Mouse (Mus musculus) megakaryocyte, embryonic 14.5 days (primary cell): ENCODE measurements around the gene Dhx36. TPM values are rescaled to one million over a fixed set of nuclear protein-coding genes. Genes with fewer than 3 reads are reported as not detected.

Experiments
- H3K27me3 ChIP-seq: replicated peaks from 2 replicates; pipeline ENCODE3; 2012; ENCODE audit warnings: inconsistent platforms
- H3K36me3 ChIP-seq: replicated peaks from 2 replicates; pipeline ENCODE3; 2012; ENCODE audit warnings: low read length, inconsistent platforms, mixed read lengths
- H3K4me1 ChIP-seq: 2 replicates; pipeline ENCODE4 v1.6.1; 2012; ENCODE audit warnings: inconsistent platforms
- H3K4me3 ChIP-seq: replicated peaks from 2 replicates; pipeline ENCODE3; 2012; ENCODE audit warnings: moderate library complexity, mild to moderate bottlenecking, inconsistent platforms
- H3K9me3 ChIP-seq: 2 replicates; pipeline ENCODE4 v1.6.1; 2012; ENCODE audit warnings: inconsistent platforms
- FLI1 ChIP-seq: IDR thresholded peaks from 2 replicates; pipeline ENCODE4 v1.6.1; 2012; ENCODE audit warnings: low read length, inconsistent platforms, mixed read lengths
- GATA1 ChIP-seq: IDR thresholded peaks from 3 replicates; pipeline ENCODE4 v1.6.1; 2012; ENCODE audit warnings: mixed read lengths, low read length, inconsistent platforms, borderline replicate concordance
- polyA plus RNA-seq: library from polyadenylated mRNA; stranded (reverse); fragments of >175 nt; gene quantifications from 2 replicates; pipeline ENCODE4 v1.2.3, GENCODE M21; 2012; ENCODE audit warnings: low replicate concordance; ENCODE audit not compliant: insufficient read depth

Gene Dhx36
- polyA plus RNA-seq: 1.5 and 1.7 TPM in 2 replicates

GRCm38 (mm10) chr3:62506488-62507205 lies at the start of gene Dhx36:
Gene Dhx36, minus strand, starts transcription at chr3:62507004.
- no peaks in the 10 kb centered on the region for H3K9me3 ChIP-seq
- H3K27me3 ChIP-seq: no peaks in the 10 kb centered on the region
- peaks cover 14% of the 10 kb centered on the region for H3K4me1 ChIP-seq
- peaks cover 6% of the 10 kb centered on the region for H3K36me3 ChIP-seq
- H3K4me3 ChIP-seq: peak within 1 kb of the TSS; percentile 100
- TF ChIP-seq FLI1 (peak; percentile 81; the same call in 1 of the 2 replicates), GATA1 (no peak)

GRCm38 (mm10) chr3:62527593-62527992 lies 20.8 kb upstream of the Dhx36 start:
- Histone ChIP-seq H3K27me3 (no peaks in the 10 kb centered on the region), H3K4me3 (no peak overlapping the region), H3K4me1 (no peaks in the 10 kb centered on the region), H3K9me3 (no peaks in the 10 kb centered on the region), H3K36me3 (no peaks in the 10 kb centered on the region)
- no peak for TF ChIP-seq GATA1
- TF ChIP-seq FLI1: no peak

- TF ChIP-seq FLI1 (no peak), GATA1 (no peak)
- Histone ChIP-seq H3K27me3 (no peaks in the 10 kb centered on the region), H3K4me1 (no peaks in the 10 kb centered on the region), H3K9me3 (no peaks in the 10 kb centered on the region), H3K4me3 (no peak overlapping the region), H3K36me3 (no peaks in the 10 kb centered on the region)
These were observed 20.4 kb upstream of the Dhx36 start for GRCm38 (mm10) chr3:62527160-62527559.

DNA sequence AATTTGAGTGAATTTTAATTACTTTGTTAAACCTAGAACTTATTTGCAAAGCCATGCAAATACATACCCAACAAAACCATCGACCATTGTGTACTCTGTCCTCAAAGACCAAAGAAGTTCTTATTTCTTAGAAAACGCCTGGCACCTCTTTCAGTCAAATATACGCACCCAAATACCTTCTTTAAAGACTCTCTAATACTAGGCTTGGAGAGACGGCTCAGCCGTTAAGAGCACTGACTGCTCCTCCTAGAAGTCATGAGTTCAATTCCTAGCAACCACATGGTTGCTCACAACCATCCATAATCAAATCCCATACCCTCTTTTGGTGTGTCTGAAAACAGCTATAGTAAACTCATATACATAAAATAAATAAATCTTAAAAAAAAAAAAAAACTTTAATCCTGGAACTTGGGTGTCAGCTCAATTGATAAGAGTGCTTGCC lies 423 bp upstream of the Dhx36 start:
- Histone ChIP-seq H3K36me3 (peaks cover under 1% of the 10 kb centered on the region), H3K4me1 (peaks cover 14% of the 10 kb centered on the region), H3K9me3 (no peaks in the 10 kb centered on the region), H3K4me3 (peak overlapping the region; percentile 100), H3K27me3 (no peaks in the 10 kb centered on the region)
- no peak for TF ChIP-seq GATA1

DNA sequence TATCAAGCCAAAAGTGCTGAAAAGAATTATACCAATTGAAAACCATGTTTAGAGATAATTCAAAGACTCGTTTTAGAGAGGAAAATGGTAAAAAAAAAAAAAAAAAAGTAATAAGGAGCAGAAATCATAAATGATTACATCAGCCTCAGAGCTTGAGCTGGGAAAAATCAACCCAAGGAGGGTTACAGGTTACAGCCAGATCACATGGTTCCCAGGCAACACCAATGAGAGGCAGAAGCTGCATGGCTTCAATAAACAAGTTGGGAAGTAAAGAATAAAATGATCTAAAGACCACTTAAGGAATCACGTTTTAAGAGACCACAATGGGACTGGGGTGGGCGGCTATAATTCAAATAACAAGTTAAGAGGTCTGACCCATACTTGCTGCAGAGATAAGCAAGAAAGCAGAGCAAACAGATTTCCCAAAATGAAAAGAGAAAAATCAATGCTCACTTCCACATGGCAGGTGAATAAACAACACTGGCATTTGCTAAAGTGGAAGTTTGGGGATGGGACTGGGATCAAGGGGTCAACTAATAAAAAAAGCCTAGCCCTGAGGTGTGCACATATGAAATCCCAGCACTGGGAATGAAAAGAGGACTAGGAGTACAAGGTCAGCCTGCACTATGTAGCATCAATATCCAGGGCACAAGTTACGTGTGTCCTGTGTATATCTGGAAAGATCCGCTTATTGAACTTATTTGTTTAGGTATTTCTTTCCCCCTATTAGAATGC lies 1.5 kb downstream of the Dhx36 start:
- H3K9me3 ChIP-seq: no peaks in the 10 kb centered on the region
- peaks cover 14% of the 10 kb centered on the region for H3K4me1 ChIP-seq
- H3K27me3 ChIP-seq: no peaks in the 10 kb centered on the region
- H3K36me3 ChIP-seq: peaks cover 19% of the 10 kb centered on the region
- TF ChIP-seq FLI1 (no peak), GATA1 (no peak)
- H3K4me3 ChIP-seq: peak overlapping the region; percentile 100

- Histone ChIP-seq H3K9me3 (no peaks in the 10 kb centered on the region), H3K4me1 (no peaks in the 10 kb centered on the region), H3K4me3 (no peak overlapping the region), H3K27me3 (no peaks in the 10 kb centered on the region), H3K36me3 (peaks cover 73% of the 10 kb centered on the region)
- TF ChIP-seq FLI1 (no peak), GATA1 (no peak)
These were observed 7.5 kb downstream of the Dhx36 start for GRCm38 (mm10) chr3:62499327-62499726.

GRCm38 (mm10) chr3:62492568-62492967 lies 14.2 kb downstream of the Dhx36 start:
- Histone ChIP-seq H3K36me3 (peaks cover 98% of the 10 kb centered on the region), H3K4me3 (no peak overlapping the region), H3K9me3 (no peaks in the 10 kb centered on the region), H3K27me3 (no peaks in the 10 kb centered on the region), H3K4me1 (0 out of 2 replicates have a peak, but pooled peaks cover 3% of the 10 kb centered on the region)
- TF ChIP-seq FLI1 (no peak), GATA1 (no peak)

DNA sequence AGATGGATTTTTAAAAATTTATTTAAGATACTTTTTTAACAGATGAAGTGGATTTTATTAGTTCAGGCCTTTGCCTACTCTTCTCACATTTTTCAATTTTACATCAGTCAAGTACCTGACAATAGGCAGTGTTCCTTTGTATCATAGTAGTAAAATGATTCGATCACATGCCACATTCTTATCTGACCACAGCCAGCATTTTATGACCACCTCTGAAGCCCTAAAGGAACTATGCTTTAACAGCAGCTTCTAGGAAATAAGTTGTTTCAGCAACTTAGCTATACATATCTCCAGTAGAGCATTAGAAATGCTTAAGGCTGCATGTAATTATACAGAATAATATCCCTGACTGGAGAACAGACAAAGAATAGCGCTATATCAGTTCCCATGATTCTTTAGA lies 22.5 kb downstream of the Dhx36 start:
- TF ChIP-seq GATA1 (no peak), FLI1 (no peak)
- Histone ChIP-seq H3K27me3 (no peaks in the 10 kb centered on the region), H3K4me1 (no peaks in the 10 kb centered on the region), H3K4me3 (no peak overlapping the region), H3K9me3 (no peaks in the 10 kb centered on the region), H3K36me3 (peaks cover 93% of the 10 kb centered on the region)

GRCm38 (mm10) chr3:62470179-62470578 lies 36.6 kb downstream of the Dhx36 start:
- peaks cover 98% of the 10 kb centered on the region for H3K36me3 ChIP-seq
- H3K27me3 ChIP-seq: no peaks in the 10 kb centered on the region
- no peak overlapping the region for H3K4me3 ChIP-seq
- no peak for TF ChIP-seq GATA1
- TF ChIP-seq FLI1: no peak
- H3K4me1 ChIP-seq: peaks cover 5% of the 10 kb centered on the region; the same call in 1 of the 2 replicates
- H3K9me3 ChIP-seq: no peaks in the 10 kb centered on the region

GRCm38 (mm10) chr3:62464276-62464675 lies 42.5 kb downstream of the Dhx36 start:
- peaks cover 95% of the 10 kb centered on the region for H3K36me3 ChIP-seq
- peak overlapping the region; percentile 31 for H3K4me3 ChIP-seq
- H3K9me3 ChIP-seq: no peaks in the 10 kb centered on the region
- TF ChIP-seq FLI1: no peak
- no peak for TF ChIP-seq GATA1
- no peaks in the 10 kb centered on the region for H3K27me3 ChIP-seq
- H3K4me1 ChIP-seq: peaks cover 28% of the 10 kb centered on the region
